Mouse (Mus musculus) heart, adult 11 months (tissue): Measurements from ENCODE around the gene Sgms1.
A peak's percentile ranks its signal among the peaks of the same experiment; 100 is the strongest.
"Not testable (repeated sequence)": the region's sequence is repeated elsewhere in the genome, so short reads cannot be mapped to it uniquely, and the experiment has no call there.

Source experiments
- DNase-seq: peaks from one replicate; pipeline ENCODE4 v3.0.0; 2022

Gene Sgms1

DNA sequence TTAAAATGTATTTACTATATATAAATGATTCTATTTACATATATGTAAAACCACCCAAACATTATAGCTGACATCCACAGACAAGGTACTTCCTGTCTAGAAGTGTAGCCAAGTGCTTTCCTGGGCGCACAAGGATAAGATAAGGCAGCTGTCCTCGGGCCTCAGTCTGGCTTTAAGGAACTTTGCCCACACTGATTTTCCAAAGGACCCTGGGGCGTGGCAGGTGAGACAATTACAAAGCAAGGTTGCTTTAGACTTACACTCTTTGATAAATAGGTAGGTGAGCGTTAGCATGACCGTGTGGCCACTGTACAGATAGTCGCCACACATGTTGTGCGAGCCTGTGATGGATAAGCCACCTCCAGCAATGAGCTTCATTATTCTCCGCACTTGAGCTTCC is 260.2 kb downstream of the Sgms1 start:
- DNase-seq, result peak; percentile 80

DNA sequence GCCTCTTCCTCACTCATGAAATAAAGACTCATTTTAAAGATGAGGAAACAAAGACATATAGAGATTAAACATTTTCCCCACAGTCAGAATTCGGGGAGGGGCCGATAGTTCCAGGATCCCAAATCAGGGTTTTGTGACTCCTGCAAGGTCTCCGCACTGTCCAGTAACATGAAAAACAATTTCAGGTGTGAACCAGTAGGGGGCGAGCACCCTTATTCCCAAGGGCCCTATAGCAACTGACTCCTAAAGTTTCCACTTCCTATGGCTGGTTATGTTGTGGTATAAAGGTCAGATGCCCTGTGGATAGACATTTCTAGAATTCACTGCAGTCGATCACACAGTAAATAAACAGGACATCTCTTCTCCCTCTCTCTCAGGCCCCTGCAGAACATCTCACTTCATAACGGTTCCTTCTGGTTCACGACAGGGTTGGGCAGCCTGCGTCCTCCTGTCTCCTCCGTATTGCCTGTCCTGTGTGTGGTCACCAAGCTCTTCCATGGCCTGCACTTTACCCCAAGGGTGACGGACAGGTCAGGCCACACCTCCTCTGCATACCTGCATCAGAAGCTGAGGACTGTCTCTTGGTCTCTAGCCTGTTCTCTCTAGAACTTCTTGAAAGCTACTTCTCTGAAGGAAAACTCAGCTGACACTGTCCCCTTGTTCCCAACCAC is 262.2 kb downstream of the Sgms1 start:
- DNase-seq, result peak; percentile 88

DNA sequence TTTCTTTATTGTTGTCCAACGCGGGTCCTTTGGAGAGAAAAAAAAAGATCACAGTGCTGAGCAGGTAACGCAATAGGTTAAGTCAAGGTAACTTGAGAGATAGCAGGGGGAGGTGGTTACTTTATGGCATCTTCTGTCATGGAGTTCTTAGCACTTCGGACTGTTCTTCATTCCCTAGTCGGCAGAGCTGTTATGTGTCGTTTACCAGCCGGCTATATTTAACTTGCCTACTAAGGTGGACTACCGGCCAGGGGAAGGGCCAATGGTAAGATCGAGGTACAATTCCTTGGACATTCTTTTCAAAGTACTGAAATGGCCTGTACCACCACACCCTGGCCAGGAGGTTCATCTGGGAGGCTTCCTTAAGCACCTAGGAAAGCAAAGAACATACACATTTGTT is 265.4 kb downstream of the Sgms1 start:
- peak; percentile 70 for DNase-seq

DNA sequence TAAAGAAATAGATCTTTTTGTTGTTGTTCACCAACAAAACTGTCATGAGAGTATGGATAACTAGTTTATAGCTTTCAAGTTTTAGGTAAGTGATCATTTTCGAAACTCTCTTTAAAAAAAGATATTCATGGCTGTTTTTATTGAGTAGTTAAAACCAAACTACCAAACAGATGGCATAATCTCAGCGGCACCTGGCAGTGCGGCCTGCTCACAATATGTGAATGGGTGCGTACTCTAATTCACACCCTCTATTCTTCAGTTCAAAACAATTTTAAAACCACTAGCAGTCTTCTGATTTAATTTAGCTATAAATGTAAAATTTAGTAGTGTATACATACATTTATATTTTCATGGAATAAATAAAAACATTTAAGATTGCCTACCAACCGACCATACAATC is 266.3 kb downstream of the Sgms1 start:
- peak; percentile 84 for DNase-seq

DNA sequence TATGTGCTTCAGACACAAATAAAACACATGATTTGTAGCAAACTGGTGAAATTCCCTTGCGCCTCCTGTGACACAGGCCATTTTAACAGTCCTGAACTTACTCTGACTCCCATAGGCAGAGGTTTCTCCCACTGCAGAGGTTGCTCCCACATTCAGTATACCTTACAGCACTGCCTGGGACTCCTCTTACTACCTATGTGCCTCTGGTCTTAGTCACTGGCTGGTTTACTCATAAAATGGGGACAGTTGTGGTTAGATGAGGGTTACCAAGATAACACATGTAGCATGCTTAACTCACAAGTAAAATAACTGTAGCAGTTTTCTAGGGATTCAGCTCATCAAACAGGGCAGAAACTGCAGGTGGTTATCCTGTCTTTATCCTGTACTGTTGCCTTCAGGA is 268.7 kb downstream of the Sgms1 start:
- DNase-seq, result peak; percentile 53

DNA sequence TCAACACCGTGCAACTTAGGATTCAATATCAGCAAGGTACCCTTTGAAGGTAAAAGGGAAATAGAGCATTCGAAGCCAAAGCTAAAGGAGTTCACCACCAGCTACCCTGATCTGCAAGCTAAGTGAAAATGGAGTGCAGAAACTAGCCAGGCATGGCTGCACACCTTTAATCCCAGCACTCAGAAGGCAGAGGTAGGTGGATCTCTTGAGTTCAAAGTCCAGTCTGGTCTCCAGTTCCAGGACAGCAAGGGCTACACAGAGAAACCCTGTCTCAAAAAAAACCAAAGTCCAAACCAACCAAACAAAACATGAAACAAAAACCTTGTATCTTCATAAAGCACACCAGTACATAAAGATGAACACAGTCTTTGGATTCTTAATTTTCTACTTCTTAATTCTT is 269.8 kb downstream of the Sgms1 start:
- DNase-seq, result peak; percentile 25

DNA sequence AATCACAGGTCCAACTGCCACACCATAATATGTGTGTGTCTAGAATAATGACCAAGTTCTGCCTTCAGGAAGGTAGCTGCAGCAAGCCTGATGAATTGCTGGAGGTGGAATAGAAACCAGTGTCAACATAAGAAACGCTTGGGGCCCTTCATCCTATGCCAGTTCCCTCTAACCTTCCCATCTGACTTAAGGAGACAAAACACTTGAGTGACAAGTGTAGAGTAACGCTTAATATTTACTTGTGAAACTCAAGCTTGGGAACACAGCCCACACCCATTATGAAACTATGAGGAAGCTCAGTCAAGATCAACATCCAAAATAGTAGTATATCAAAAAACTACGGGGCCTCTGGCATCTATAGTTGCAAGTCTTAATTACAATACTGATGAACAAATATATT is 271.0 kb downstream of the Sgms1 start:
- DNase-seq, result no peak

DNA sequence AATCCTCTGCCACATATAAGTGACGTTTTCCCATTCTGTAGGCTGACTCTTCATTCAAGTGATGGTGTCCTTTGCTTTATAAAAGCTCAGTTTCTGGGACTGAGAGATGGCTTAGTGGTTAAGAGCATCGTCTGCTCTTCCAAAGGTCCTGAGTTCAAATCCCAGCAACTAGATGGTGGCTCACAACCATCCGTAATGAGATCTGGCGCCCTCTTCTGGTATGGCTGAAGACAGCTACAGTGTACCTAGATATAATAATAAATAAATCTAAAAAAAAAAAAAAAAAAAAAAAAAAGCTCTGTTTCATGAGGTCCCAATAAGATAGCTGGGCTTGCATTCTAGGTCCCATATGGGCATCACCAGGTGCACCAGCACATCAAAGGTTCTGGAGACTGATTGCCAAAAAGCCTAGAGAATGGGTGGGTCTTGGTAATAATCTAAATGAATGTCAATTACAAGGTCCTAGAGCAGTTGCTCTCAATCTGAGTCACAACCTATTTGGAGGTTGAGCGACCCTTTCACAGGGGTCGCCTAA is 272.0 kb downstream of the Sgms1 start:
- peak; percentile 61 for DNase-seq

DNA sequence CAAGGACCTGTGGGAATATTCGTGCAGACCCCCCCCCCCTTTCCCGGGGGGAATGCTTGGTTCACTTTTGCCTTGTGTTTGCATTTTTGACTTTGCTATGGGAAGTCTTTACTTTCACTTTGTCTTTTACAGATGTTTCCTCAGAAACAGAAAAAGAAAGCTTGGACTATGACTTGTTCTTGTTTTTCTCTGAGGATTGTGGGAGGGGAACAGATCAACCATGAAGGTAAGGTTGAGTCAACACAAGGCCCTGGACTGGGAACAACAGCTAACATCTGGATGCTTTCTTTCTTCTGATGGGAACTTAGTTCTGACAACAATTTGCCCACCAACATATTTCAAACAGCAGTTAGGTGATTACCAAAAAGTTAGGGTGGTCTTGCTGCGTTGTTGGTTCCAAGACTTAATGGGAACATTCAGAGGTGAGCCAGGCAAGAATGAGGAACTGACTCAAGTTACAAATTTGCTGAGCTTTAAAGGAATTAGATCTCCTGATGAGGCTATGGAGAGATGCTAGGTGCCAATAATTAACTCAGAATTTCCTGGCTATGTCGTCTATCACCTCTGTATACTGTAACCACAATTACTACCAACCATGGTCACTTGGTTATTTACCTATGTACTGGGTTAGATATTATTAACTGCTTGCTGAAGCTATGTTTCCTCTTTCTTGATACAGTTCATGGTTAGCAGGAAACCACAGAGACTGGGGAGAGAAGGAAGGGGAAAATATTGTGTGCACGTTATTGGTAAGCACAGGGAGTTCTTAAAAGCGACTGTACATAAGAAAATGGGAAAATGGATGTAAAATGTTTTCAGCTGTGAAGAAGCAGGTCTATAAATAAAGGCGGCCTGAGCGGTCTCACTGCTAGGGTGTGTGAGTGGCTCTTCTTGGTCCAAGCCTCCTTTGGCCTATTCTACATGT is 277.4 kb downstream of the Sgms1 start:
- DNase-seq, result no peak

DNA sequence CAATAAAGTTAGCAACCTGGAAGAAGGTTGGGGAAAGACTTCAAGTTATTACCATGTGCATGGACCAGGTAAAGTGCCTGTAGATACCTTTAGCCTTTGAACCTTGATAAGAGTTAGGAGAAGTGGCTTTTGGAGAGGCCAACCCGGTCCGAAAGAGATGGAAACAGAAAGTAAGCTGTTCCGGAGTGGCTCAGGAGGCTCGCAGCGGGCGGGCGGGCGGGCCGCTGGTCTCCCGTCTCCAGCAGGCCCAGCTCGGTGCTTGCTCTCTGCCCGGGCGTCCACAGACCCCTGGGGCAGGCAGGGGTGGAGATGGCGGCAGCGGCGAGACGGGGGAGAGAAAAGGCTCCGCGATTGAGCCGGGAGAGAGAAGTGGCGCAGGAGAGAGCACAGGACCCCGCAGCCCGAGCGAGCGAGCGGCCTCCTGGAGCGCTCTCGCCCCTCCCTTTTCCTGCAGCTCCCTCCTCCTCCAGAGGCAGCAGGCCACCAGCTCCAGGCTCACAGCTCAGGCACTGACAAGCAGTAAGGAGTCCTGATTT is 281.7 kb downstream of the Sgms1 start, which contains the start of gene Asah2:
Asah2 (minus strand) TSS at position 441 of the 536 bp plus-strand sequence.
- DNase-seq, result peak; percentile 99

DNA sequence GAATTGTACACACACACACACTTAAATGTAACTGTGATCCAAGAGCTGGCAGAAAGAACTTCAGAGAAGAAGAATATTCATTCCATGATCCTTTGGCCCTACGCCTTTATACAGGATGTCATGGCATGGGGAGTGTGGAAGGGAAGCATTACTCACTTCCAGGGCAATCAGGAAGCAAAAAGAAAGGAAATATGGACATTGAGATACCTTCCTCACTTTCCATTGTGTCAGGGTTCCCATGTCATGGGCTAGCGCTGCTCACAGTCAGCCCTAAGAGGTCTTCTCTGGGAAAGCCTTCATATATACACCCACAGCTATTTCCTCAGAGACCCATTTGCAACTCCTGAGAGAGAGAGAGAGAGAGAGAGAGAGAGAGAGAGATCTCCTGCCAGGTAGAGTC is 282.8 kb downstream of the Sgms1 start:
- no peak for DNase-seq

DNA sequence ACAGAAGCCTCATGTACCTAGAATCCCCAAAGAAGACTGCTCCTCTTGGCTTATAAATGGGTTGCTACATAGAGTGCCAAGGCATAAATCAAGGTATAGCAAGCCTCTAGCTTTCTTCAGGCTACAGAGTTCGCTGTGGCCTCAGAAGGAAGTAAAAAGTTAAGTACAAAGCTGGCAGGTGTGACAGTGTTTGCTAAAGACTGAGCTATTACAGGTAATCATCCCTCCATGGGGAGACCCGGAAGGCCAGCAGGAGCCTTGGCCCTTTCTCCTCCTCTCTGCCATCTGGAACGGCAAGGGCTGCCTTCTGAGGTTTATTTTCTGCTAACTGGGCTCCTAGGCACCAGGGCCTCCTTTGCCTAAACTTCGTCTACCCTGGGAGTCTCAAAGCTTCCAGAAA is 285.3 kb downstream of the Sgms1 start:
- no peak for DNase-seq

DNA sequence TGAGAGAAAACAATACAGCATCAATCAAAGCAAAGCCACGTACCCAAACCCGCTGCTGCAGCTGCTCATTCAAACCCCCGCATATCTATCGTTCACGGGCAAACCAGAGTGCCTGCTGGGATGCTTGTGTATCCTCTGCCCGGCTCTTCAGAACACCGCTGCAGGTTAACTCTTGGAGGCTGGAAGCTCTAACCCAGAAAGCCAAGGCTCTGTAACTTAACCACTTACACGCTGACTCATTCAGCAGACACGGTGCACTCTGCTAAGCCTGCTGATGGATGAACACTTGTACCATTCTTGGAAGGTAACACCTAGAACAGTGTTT is 286.6 kb downstream of the Sgms1 start:
- DNase-seq, result no peak

DNA sequence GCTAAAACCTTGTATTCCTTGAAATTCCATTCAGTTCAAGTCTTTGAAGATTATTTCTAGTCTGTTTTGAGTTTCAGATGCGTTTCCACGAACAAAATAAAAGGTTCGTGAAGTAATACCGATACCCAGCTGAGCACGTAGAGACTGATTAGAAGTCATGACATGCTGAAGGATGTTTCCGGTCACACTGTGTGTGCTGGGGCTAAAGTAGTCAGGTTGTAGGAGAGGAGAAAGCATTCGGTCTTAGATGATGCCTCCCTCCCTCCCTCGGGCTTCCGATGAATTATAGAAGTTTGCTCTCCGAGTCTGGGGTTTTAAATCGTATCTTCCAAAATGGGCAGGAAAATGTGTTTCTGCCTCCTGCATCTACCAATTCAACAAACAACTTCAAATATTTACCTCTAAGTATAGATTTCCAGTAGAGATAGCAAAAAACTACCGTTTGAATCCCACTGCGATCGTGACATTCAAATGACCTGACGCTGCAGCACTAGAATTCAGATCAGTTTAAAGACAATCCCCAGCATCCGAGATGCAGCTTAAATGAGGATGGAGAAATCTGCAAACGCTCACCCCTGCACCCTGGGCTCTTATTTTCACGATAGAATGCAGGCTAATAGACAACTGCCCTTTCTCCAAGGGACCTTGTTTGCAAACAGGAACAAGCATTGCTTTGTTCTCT is 287.1 kb downstream of the Sgms1 start:
- DNase-seq, result no peak

DNA sequence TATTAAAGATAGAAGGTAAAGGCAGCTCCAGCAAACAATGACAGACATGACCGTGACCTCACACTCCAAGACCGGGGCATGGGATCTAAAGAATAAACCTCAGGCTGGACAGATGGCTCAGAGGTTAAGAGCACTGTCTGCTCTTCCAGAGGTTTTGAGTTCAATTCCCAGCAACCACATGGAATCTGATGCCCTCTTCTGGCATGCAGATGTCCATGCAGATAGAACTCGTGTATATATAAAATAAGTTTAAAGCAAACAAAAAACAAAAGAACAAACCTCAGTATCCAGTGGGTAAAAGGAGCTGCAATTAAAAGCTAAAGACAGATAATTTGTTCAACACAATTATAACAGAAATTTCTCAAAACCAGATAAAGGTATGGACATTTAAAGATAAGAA is 290.9 kb downstream of the Sgms1 start:
- no peak for DNase-seq

DNA sequence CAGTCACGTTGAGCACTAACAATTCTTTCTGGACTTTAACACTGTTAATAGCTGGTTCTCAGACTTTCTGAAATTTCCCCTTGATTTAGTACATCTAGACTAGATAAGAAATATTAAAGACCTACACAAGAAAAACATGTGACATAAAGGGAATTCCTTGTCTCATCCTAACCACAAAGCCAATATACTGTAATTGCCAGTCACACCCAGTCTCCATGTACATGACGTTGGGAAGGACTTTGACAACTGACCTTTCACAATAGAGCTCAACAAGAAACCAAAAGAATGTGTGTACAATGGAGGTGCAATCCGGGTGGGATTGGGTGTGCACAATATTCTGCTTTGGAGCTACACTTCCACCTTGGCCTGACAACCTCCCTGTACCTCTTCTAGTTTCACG is 297.2 kb downstream of the Sgms1 start:
- DNase-seq, result no peak

DNA sequence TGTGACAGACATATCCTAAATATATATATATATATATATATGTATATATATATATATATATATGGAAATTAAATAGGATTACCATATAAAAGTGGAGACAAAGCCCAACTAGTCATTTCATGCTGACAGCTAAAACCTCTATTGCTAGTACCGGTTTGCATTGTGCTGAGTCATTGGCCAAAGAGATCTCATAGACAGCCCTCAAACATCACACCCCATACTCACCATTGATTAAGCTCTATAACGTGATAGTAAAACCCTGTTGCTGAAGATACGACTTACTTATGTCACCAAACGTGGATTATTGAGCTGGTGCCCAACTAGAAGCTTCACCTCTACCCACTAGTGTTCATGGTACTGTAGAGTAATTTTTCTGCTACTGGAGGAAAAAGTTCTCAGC is 298.7 kb downstream of the Sgms1 start:
- DNase-seq, result no peak

DNA sequence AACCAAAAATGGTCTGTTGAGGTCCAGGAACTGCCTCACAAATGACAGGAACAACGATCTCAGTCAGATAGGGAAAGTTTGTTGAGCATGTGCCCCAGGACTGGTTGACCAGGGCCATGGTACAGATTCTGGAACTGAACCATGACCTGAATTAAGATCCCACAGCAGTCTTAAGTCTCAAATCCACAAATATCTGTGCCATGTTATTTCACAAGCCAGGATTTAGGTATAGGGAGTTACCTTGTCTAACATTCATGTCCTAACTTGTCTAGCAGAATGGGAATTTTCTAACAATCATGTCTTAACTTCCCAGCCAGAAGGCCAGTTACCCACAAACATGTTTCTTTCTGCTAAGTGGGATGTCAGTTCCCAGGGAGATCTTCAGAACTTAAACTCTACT is 300.9 kb downstream of the Sgms1 start:
- no peak for DNase-seq

DNA sequence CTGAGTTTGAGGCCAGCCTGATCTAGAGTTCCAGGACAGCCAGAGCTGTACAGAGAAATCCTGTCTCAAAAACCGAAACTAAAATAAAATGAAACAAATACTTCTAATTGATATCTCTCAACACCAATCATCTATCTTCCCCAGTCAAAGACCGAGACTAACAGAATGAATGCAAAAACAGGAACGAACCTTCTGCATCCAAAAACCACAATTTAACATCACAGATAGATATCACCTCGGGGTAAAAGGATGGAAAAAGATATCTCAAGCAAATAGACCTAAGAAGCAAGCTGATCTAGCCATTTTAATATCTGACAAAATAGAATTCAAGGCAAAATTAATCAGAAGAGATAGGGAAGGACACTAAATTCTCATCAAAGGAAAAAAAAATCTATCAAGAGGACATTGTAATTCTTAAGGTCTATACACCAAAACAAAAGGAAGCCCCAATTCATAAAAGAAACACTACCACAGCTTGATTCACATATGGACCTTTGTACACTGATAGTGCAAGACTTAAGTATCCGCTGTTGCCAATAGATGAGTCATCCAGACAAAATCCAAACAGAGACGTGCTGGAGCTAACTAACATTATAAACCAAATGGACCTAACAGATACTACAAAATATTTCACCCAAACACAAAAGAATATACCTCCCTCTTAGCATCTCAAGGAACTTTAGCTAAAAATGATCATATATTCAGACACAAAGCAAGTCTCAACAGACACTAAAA is 301.6 kb downstream of the Sgms1 start:
- no peak for DNase-seq

DNA sequence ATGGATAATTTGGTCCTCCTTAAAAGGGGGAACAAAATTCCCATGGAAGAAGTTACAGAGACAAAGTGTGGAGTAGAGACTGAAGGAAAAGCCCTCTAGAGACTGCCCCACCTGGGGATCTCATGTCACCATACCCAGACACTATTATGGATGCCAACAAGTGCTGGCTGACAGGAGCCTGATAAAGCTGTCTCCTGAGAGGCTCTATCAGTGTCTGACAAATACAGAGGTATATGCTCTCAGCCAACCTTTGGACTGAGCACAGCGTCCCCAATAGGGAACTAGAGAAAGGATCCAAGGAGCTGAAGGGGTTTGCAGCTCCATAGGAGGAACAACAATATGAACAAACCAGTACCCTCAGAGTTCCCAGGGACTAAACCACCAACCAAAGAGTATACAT is 304.7 kb downstream of the Sgms1 start:
- not testable (repeated sequence) for DNase-seq
